In the genomic region with DNA sequence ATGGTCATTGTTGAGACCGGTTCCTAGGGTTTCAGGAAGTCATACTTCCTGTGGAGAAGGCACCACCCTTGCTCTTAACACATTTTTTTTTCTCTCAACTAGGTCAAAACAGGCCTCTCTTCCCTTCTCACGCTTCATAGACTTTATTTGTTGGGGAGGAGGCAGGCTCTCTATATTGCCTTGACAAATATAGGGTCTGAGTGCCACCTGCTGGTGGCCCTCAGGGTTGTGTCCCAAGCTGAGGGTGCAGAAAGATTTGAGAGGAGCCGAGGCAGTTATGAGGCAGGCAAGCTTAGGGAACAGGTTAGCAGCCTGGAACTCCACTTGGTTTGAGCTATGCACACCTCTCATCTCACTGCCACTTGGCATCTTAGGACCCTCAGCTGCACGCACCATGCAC, we compare ENCODE assay signal across 8 mouse cellular contexts. TPM values are rescaled to one million over a fixed set of nuclear protein-coding genes. Genes with fewer than 3 reads are reported as not detected.
DNase-seq lines count a peak whose midpoint lies in the region; ATAC-seq and TF ChIP-seq lines count a peak whose summit lies in the region.

No protein-coding gene starts in this region.

- peaks cover 19% of the 10 kb centered on the region for H3K4me1 ChIP-seq in thymus, adult 2 months (replicated peaks; ENCODE audit: control insufficient read depth, insufficient read depth, low read length)
- H3K4me1 ChIP-seq in hindbrain, embryonic 11.5 days (replicated peaks; ENCODE audit: control insufficient read depth, insufficient read depth, low read length): peaks cover 9% of the 10 kb centered on the region; the same call in 1 of the 2 replicates
- H3K4me1 ChIP-seq in stomach, embryonic 15.5 days: peaks cover 19% of the 10 kb centered on the region

- no peak overlapping the region for H3K4me3 ChIP-seq in thymus, adult 2 months (ENCODE audit: control insufficient read depth, insufficient read depth, low read length)
- H3K4me3 ChIP-seq in hindbrain, embryonic 11.5 days (ENCODE audit: low read depth, low read length): no peak overlapping the region
- no peak overlapping the region for H3K4me3 ChIP-seq in stomach, embryonic 15.5 days (replicated peaks)

- H3K36me3 ChIP-seq in thymus, adult 2 months (ENCODE audit: control insufficient read depth, insufficient read depth, low read length): 0 out of 2 replicates have a peak, but pooled peaks cover 5% of the 10 kb centered on the region
- no peaks in the 10 kb centered on the region for H3K36me3 ChIP-seq in hindbrain, embryonic 11.5 days (ENCODE audit: control insufficient read depth, insufficient read depth, low read length)
- peaks cover 6% of the 10 kb centered on the region; the same call in 1 of the 2 replicates for H3K36me3 ChIP-seq in stomach, embryonic 15.5 days

- peak; percentile 77 to 79 for DNase-seq in cerebellum, postnatal 10 days
- no peak for DNase-seq in cerebellum, adult 8-10 months
- DNase-seq in thymus, adult 2 months: peak; percentile 51
- no peak for DNase-seq in thymus, adult 18-20 months
- peak; percentile 65 for DNase-seq in hindbrain, embryonic 11.5 days (ENCODE audit: low spot score)
- peak; percentile 68 for DNase-seq in lung, postnatal 10 days
- DNase-seq in frontal cortex, postnatal 14 days (ENCODE audit: low spot score in 2 of 2): no peak

- TF ChIP-seq POLR2A in thymus, adult 2 months (IDR thresholded peaks at IDR 0.05; ENCODE audit: control insufficient read depth, extremely low read depth, insufficient read depth, low read length, poor library complexity): no peak

- H3K27me3 ChIP-seq in thymus, adult 2 months (ENCODE audit: control insufficient read depth, insufficient read depth, low read length): no peaks in the 10 kb centered on the region
- no peaks in the 10 kb centered on the region for H3K27me3 ChIP-seq in hindbrain, embryonic 11.5 days (ENCODE audit: control insufficient read depth, insufficient read depth, low read length)
- H3K27me3 ChIP-seq in stomach, embryonic 15.5 days (replicated peaks): no peaks in the 10 kb centered on the region

- 66% methylated on average over 4 of the region's 4 CpGs for WGBS in thymus, adult 2 months
- 70% methylated on average over 4 of the region's 4 CpGs for WGBS in hindbrain, embryonic 11.5 days
- 63% methylated on average over 4 of the region's 4 CpGs for WGBS in stomach, embryonic 15.5 days

- no peaks in the 10 kb centered on the region for H3K9me3 ChIP-seq in hindbrain, embryonic 11.5 days (ENCODE audit: control insufficient read depth, low read length)
- no peaks in the 10 kb centered on the region for H3K9me3 ChIP-seq in stomach, embryonic 15.5 days

- H3K9ac ChIP-seq in hindbrain, embryonic 11.5 days (ENCODE audit: low read depth, low read length): no peak overlapping the region
- no peak overlapping the region for H3K9ac ChIP-seq in stomach, embryonic 15.5 days

- ATAC-seq in hindbrain, embryonic 11.5 days (ENCODE audit: low FRiP score): no peak
- ATAC-seq in stomach, embryonic 15.5 days (ENCODE audit: insufficient read depth, low FRiP score, low read depth): no peak

- no peak overlapping the region for H3K4me2 ChIP-seq in hindbrain, embryonic 11.5 days (replicated peaks; ENCODE audit: low read depth, low read length)
- H3K4me2 ChIP-seq in stomach, embryonic 15.5 days: no peak overlapping the region

- peak overlapping the region; percentile 55; the same call in 1 of the 2 replicates for H3K27ac ChIP-seq in thymus, adult 2 months (ENCODE audit: control insufficient read depth, insufficient read depth, low read length)
- H3K27ac ChIP-seq in hindbrain, embryonic 11.5 days (ENCODE audit: low read depth, low read length): peak overlapping the region; percentile 47; the same call in 1 of the 2 replicates
- H3K27ac ChIP-seq in stomach, embryonic 15.5 days: 0 out of 2 replicates have a peak overlapping the region, but pooled peaks have one; percentile 11

- TF ChIP-seq CTCF in thymus, adult 2 months (IDR thresholded peaks at IDR 0.05; ENCODE audit: borderline replicate concordance, control insufficient read depth, extremely low read depth, insufficient read depth, low read length, poor library complexity): peak; percentile 48; the same call in 1 of the 2 replicates

RNA-seq across cellular contexts. Expression of gene Thtpa, which starts 3.5 kb away (rescaled TPM):
- 6.0 and 6.1 TPM in 2 replicates for polyA plus RNA-seq in thymus, adult 2 months (2012; rRNA removed)
- 18.2 and 20.9 TPM in 2 replicates for polyA plus RNA-seq in hindbrain, embryonic 11.5 days (2014; fragmentation: Nextera tagmentation; extraction: Ambion mirVana)
- 19.4 and 21.6 TPM in 2 replicates for polyA plus RNA-seq in stomach, embryonic 15.5 days (2015; fragmentation: Nextera tagmentation; extraction: Ambion mirVana)

RNA-seq across cellular contexts. Expression of gene Zfhx2, which starts 5.9 kb away (rescaled TPM):
- polyA plus RNA-seq in thymus, adult 2 months (2012; rRNA removed): 6.3 and 6.6 TPM in 2 replicates
- polyA plus RNA-seq in hindbrain, embryonic 11.5 days (2014; fragmentation: Nextera tagmentation; extraction: Ambion mirVana): 16.1 and 20.8 TPM in 2 replicates
- polyA plus RNA-seq in stomach, embryonic 15.5 days (2015; fragmentation: Nextera tagmentation; extraction: Ambion mirVana): 4.4 and 5.1 TPM in 2 replicates

RNA-seq across cellular contexts. Expression of gene Ap1g2, which starts 8.3 kb away (rescaled TPM):
- polyA plus RNA-seq in thymus, adult 2 months (2012; rRNA removed): 91.5 and 94.5 TPM in 2 replicates
- 9.0 and 9.4 TPM in 2 replicates for polyA plus RNA-seq in hindbrain, embryonic 11.5 days (2014; fragmentation: Nextera tagmentation; extraction: Ambion mirVana)
- polyA plus RNA-seq in stomach, embryonic 15.5 days (2015; fragmentation: Nextera tagmentation; extraction: Ambion mirVana): 38.5 and 42.5 TPM in 2 replicates

RNA-seq across cellular contexts. Expression of gene Jph4, which starts 18.7 kb away (rescaled TPM):
- 0.37 and 0.51 TPM in 2 replicates for polyA plus RNA-seq in thymus, adult 2 months (2012; rRNA removed)
- 2.8 and 3.3 TPM in 2 replicates for polyA plus RNA-seq in hindbrain, embryonic 11.5 days (2014; fragmentation: Nextera tagmentation; extraction: Ambion mirVana)
- polyA plus RNA-seq in stomach, embryonic 15.5 days (2015; fragmentation: Nextera tagmentation; extraction: Ambion mirVana): 1.6 and 2.1 TPM in 2 replicates

Comparison
In these comparisons a context has a peak if more than half of its experiments do, and no peak if none do; other contexts are left out.
1. DNase-seq: peak in cerebellum, postnatal 10 days (2 of 2), thymus, adult 2 months (single experiment), hindbrain, embryonic 11.5 days (single experiment) and lung, postnatal 10 days (single experiment); none in cerebellum, adult 8-10 months (single experiment), thymus, adult 18-20 months (0 of 2) and frontal cortex, postnatal 14 days (0 of 2).
2. Peak in every context shown above with its lines, with median percentiles within 50 percentile points of each other: H3K27ac ChIP-seq.